Mouse (Mus musculus): ENCODE data around the gene 2610528J11Rik.

DNA sequence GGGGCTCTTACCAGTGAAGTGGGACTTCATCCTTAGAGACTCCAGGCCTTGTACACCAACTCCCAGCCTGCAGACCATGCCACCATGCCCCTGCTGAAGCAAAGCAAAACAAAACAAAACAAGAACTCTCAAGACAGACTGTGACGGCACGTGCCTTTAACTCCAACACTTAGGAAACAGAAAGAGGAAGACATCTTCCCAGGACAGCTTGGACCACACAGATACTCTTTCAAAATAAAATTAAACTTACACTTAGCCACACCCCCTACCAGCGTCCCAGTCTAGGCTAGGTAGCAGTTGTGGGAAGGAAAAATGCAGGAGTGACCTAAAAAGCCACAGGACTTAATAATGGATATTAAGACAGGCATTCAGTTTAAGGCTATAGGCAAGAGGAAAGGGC, 1.0 kb upstream of the 2610528J11Rik start:
- TF ChIP-seq CTCF (IDR thresholded peaks at IDR 0.05; ENCODE audit: low read depth) (no peak), EP300 (IDR thresholded peaks at IDR 0.05; ENCODE audit: low read depth) (no peak)

All from heart, postnatal 0 days (tissue).